Mouse (Mus musculus) small intestine, adult 2 months (tissue): Measurements from ENCODE around the gene Rhoa. TPM values are rescaled to one million over a fixed set of nuclear protein-coding genes. Genes with fewer than 3 reads are reported as not detected.

Experiments
- H3K27ac ChIP-seq: fragments of 200-500 bp; 2 replicates; pipeline ENCODE4 v1.5.1; 2012; ENCODE audit warnings: low read depth, low read length, control low read depth, inconsistent platforms; ENCODE audit not compliant: insufficient read depth
- H3K27me3 ChIP-seq: fragments of 200-500 bp; 2 replicates; pipeline ENCODE4 v1.6.1; 2012; ENCODE audit warnings: mild to moderate bottlenecking, moderate library complexity, low read length, inconsistent platforms; ENCODE audit not compliant: control insufficient read depth, insufficient read depth
- H3K36me3 ChIP-seq: fragments of 200-500 bp; 2 replicates; pipeline ENCODE4 v1.6.1; 2012; ENCODE audit warnings: mild to moderate bottlenecking, low read length, control low read depth, inconsistent platforms; ENCODE audit not compliant: control insufficient read depth, insufficient read depth
- H3K4me1 ChIP-seq: fragments of 200-500 bp; 2 replicates; pipeline ENCODE4 v1.6.1; 2012; ENCODE audit warnings: low read length, inconsistent platforms, mixed read lengths; ENCODE audit not compliant: control insufficient read depth, insufficient read depth, insufficient read length
- H3K4me3 ChIP-seq: fragments of 200-500 bp; 2 replicates; pipeline ENCODE4 v1.5.1; 2012; ENCODE audit warnings: low read depth, mild to moderate bottlenecking, control low read depth, inconsistent platforms, low read length, moderate library complexity
- CTCF ChIP-seq: fragments of 200-500 bp; IDR thresholded peaks from 2 replicates; pipeline ENCODE4 v1.5.1; 2012; ENCODE audit warnings: low read depth, mild to moderate bottlenecking, control low read depth, inconsistent platforms, low read length, moderate library complexity, mixed read lengths; ENCODE audit not compliant: insufficient replicate concordance, insufficient read length; ENCODE audit errors: extremely low read depth
- POLR2A ChIP-seq: fragments of 200-500 bp; IDR thresholded peaks from 2 replicates; pipeline ENCODE4 v1.6.1; 2012; ENCODE audit warnings: low read depth, mild to moderate bottlenecking, control low read depth, inconsistent platforms, low read length, moderate library complexity
- WGBS: fragments of 180-500 bp; shearing (Covaris S2); methylation state at CpG from one replicate; pipeline ENCODE4 v1.1.7; 2018; 5-methylcytosine and 5-hydroxymethylcytosine counted together
- polyA plus RNA-seq: library from polyadenylated mRNA; depleted of rRNA; stranded (reverse); fragments of >200 nt; gene quantifications from 2 replicates; pipeline ENCODE4 v1.2.3, GENCODE M21; 2012

The Rhoa gene
- polyA plus RNA-seq, 1 experiment: 70.2 TPM

DNA sequence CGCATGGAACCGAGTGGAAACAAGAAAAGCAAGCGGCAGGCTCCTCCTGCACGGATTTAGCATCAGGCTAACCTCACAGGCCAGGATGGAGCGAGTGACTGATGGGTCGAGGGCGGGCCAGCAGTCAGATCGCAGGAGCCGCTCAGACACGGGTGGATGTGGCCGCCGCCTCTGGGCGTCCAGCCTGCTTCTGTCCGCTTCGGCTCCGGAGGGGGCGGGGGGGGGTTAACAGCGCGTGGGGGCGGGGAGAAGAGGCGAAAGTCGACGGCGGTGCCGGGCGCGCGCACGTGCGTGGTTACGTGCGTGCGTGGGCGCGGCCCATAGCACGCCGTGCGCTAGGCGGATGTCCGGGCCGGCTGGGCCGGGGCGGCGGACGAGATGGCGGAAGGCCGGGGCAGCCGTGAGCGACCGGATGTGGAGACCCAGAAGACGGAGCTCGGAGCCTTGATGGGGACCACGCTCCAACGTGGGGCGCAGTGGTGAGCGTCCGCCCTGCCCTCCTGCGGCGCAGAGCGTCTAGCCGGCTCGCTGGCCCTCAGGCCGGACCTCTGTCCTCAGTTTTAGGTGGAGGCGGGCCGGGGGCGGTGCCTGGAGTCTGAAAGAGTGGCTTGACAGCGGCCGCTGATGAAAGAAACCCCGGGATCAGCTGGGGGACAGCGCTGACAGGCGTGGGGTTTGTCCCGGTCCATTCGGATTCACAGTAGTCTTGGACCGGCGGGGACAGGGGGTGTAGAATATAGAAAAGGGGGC is 41.8 kb downstream of the Rhoa start, which contains the start of gene Usp4:
Usp4 (plus strand) TSS at position 314 of the 750 bp plus-strand sequence.
- peak within 1 kb of the TSS; percentile 69 for H3K4me3 ChIP-seq
- under 1% methylated on average over 75 of the region's 75 CpGs for WGBS
- peak; percentile 89 for TF ChIP-seq POLR2A
- no peak for TF ChIP-seq CTCF
- peaks cover 13% of the 10 kb centered on the region; the same call in 1 of the 2 replicates for H3K4me1 ChIP-seq
- no peaks in the 10 kb centered on the region for H3K27me3 ChIP-seq
- peak within 1 kb of the TSS; percentile 96 for H3K27ac ChIP-seq
- peaks cover 22% of the 10 kb centered on the region for H3K36me3 ChIP-seq

DNA sequence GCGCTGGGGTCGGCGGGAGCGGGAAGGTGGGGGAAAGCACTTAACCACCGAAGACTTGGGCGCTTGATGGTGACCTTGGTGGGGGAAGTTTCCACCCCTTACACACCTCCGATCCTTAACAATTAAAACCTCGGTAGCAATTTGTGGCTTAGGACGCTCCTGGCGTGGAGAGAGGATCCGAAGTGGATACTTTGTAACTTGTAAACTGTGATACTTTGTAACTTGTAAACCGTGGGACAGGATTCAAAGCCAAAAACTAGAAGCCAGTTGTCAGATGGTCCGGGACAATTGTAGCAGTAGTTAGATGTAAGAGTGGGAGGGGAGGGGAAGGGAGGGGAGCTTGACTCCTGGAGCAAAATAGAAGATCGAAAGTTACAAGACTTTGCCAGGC is 42.4 kb downstream of the Rhoa start:
- H3K27ac ChIP-seq: peak overlapping the region; percentile 79; the same call in 1 of the 2 replicates
- TF ChIP-seq POLR2A: no peak
- no peak for TF ChIP-seq CTCF
- WGBS: under 1% methylated on average over 14 of the region's 14 CpGs

DNA sequence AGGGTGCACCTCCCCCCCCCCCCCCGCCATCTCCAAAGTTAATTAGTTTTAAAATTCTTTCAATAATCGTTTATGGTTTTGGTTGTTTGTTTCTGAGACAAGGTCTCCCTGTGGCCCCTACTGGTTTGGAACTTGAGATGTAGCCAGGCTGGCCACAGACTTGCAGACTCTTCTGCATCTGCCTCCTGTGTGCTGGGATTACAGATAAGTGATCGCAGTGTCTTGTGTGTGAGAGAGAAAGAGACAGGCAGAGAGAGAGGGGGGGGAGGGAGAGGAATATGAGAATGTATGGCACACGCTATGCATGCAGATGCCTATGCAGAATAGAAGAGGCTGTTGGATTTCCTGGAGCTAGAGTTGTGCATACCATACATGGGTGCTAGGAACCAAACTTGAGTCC is 43.8 kb downstream of the Rhoa start:
- Histone ChIP-seq H3K36me3 (peaks cover 42% of the 10 kb centered on the region), H3K4me3 (no peak overlapping the region), H3K4me1 (peaks cover 5% of the 10 kb centered on the region; the same call in 1 of the 2 replicates), H3K27me3 (no peaks in the 10 kb centered on the region), H3K27ac (no peak overlapping the region)
- TF ChIP-seq POLR2A (no peak), CTCF (no peak)
- 87% methylated on average over 4 of the region's 4 CpGs for WGBS

More for the DNA sequence above, 42.4 kb downstream of the Rhoa start:
- Histone ChIP-seq H3K27me3 (no peaks in the 10 kb centered on the region), H3K36me3 (peaks cover 28% of the 10 kb centered on the region), H3K4me3 (peak overlapping the region; percentile 69), H3K4me1 (peaks cover 8% of the 10 kb centered on the region; the same call in 1 of the 2 replicates)

DNA sequence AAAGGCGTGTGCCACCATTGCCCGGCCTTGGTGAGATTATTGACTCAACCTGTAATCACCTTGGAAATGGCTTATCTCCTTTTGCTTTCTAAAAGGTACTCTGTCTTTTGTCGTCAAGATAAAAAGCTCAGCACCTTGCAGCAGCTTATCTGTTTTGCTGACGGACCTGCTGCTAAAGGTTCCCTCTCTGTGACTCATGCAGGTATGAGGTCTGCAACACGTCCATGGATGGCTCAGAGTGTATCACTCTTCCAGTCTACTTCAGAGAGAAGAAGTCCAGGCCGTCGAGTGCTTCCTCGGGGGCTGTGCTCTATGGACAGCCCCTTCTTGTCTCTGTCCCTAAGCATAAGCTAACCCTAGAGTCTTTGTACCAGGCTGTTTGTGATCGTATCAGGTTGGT is 72.3 kb downstream of the Rhoa start:
- Histone ChIP-seq H3K4me3 (no peak overlapping the region), H3K27ac (peak overlapping the region; percentile 31; the same call in 1 of the 2 replicates), H3K27me3 (no peaks in the 10 kb centered on the region), H3K36me3 (peaks cover 76% of the 10 kb centered on the region), H3K4me1 (peaks cover 5% of the 10 kb centered on the region; the same call in 1 of the 2 replicates)
- no peak for TF ChIP-seq CTCF
- no peak for TF ChIP-seq POLR2A
- 33% methylated on average over 9 of the region's 9 CpGs for WGBS

DNA sequence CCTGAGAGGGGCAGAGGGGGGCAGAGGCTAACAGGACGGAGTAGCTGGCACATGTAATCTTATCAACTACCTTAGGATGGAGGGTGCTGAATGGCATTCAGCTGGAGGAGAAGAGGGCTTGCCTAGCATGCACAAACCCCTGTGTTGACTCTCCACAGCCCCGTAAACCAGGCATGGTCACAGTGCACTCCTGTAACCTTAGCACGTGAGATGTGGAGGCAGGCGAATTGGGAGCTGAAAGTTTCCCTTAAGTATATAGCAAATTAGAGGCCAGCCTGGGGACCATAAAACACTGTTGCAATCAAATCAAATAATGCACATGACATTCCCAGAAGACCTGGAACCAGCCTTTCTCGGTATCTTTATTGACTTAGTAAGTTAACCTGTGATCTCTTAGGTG is 72.8 kb downstream of the Rhoa start:
- H3K4me3 ChIP-seq: no peak overlapping the region
- H3K36me3 ChIP-seq: peaks cover 74% of the 10 kb centered on the region
- peaks cover 5% of the 10 kb centered on the region; the same call in 1 of the 2 replicates for H3K4me1 ChIP-seq
- H3K27me3 ChIP-seq: no peaks in the 10 kb centered on the region
- no peak for TF ChIP-seq CTCF
- TF ChIP-seq POLR2A: no peak
- 39% methylated on average over 5 of the region's 5 CpGs for WGBS
- peak overlapping the region; percentile 31; the same call in 1 of the 2 replicates for H3K27ac ChIP-seq

DNA sequence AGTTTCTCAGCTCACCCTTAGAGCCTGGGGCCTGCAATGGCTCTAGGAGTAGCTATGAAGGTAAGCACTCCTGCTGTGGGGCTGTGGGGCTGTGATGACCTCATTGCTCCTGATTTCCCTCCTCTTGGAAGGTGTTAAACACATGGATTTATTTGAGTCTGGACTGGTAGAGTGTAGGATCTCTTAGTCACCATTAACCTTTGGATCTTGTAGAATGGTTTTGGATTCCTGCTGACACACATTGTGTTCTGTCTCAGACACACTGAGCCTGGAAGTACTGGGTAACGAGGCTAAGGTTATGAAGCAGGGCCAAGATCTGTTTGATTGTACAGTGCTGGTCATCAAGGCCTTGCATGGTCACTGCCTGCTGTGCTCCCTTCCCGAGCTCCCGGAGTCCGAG is 73.4 kb downstream of the Rhoa start:
- WGBS: 81% methylated on average over 4 of the region's 4 CpGs
- H3K27ac ChIP-seq: no peak overlapping the region
- peaks cover 5% of the 10 kb centered on the region; the same call in 1 of the 2 replicates for H3K4me1 ChIP-seq
- H3K27me3 ChIP-seq: no peaks in the 10 kb centered on the region
- no peak overlapping the region for H3K4me3 ChIP-seq
- peaks cover 74% of the 10 kb centered on the region for H3K36me3 ChIP-seq
- no peak for TF ChIP-seq POLR2A
- TF ChIP-seq CTCF: no peak

DNA sequence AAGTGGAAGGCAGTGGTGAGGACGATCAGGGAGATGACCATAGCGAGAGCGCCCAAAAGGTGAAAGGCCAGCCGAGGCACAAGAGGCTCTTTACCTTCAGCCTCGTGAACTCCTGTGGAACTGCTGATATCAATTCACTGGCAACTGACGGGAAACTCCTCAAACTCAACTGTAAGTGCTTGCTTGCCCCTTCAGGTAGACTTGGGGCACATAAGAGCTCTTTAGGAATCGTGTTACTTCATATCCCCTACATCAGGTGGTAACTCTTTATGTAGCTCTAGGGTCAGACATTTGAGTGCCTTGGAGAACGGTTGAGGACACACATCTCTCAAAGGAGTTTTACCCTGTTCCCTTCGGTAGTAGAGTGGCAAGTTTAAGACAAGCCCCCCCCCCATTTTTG is 75.5 kb downstream of the Rhoa start:
- Histone ChIP-seq H3K27me3 (no peaks in the 10 kb centered on the region), H3K4me3 (no peak overlapping the region), H3K4me1 (peaks cover 5% of the 10 kb centered on the region; the same call in 1 of the 2 replicates), H3K36me3 (peaks cover 71% of the 10 kb centered on the region), H3K27ac (no peak overlapping the region)
- TF ChIP-seq POLR2A (no peak), CTCF (no peak)
- 97% methylated on average over 9 of the region's 9 CpGs for whole genome bisulfite sequencing
